Mouse (Mus musculus) adrenal gland, adult (tissue): Measurements from ENCODE around the gene Chmp3.

ENCODE experiments used
- DNase-seq, 2 experiments: peaks; one replicate each; pipeline ENCODE4 v3.0.0; 2022 to 2023; ENCODE audit warnings: low spot score in 1 of 2; ENCODE audit not compliant: inconsistent age in 2 of 2

The Chmp3 gene

DNA sequence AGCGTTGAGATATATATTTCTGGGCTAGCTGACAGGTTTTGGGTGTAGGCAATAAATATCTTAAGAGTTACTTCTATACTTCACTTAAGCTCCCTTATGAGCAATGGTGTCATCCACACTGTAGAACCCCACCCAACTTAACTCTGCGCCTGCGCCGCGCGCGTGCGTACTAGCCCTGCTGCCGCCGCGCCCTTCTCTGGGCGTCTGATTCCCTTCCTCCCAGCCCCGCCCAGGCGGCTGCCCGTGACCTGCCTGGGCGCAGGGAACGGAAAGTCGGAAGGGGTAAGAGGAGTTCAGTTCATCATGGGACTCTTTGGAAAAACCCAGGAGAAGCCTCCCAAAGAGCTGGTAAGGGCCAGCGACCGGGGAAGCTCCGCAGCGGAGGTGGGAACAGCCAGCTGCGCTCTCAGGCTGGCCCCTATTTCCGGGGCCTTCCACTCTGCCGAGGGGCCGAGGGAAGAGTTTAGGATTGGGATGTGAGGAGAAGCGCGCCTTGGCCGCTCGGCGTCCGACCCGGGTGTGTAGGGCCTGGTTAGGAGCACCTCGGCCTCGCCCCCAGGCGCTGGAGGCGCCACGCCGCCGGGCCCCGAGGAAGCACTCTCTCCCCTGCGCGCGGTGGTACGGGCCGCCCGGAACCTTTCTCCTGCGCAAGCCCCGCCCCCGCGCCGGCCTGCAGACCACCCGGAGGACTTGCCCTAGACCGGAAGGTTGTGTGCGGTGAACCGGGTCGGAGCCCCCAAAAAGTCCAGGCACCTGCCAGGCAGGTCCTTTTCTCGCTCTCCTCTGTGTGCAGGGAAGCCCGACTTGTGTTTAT, at the start of gene Chmp3:
TSS of gene Chmp3 (plus strand) at position 112 of the 814 bp plus-strand sequence.
- peak; percentile 97 to 99 for DNase-seq

- DNase-seq: peak; percentile 74 to 92
Measured at GRCm38 (mm10) chr6:71494341-71495020, 49.1 kb upstream of the Chmp3 start.

GRCm38 (mm10) chr6:71500575-71500974, 43.0 kb upstream of the Chmp3 start:
- no peak for DNase-seq

DNA sequence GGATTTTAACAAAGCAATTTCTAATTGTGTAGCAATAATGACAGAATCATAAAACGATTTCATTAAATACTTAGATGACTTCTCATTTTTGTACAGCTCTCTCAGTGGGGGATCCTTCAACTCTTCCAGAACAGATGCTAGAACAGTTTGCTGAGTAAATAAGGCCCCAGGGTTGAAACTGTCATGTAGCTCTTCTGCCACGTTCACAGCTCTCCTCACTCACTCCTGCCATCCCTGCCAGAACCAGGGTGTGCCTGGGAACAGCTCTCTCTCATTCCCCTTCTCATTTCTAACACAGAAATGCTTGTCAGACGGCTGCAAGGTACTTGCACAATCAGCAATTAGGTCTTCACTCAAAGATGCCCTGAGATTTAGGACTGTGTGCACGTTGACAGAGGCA, 40.6 kb upstream of the Chmp3 start:
- no peak for DNase-seq

- DNase-seq: no peak
Measured at GRCm38 (mm10) chr6:71503670-71504069, 39.9 kb upstream of the Chmp3 start.

- DNase-seq: peak; percentile 39 to 52
Measured at GRCm38 (mm10) chr6:71504091-71504490, 39.5 kb upstream of the Chmp3 start.

GRCm38 (mm10) chr6:71505671-71506070, 37.9 kb upstream of the Chmp3 start:
- no peak for DNase-seq

- DNase-seq: no peak
Measured at GRCm38 (mm10) chr6:71519476-71519875, 24.1 kb upstream of the Chmp3 start.

GRCm38 (mm10) chr6:71525556-71525955, 18.0 kb upstream of the Chmp3 start:
- DNase-seq: peak in 1 of 2 experiments; percentile 44

- DNase-seq: no peak
Measured at GRCm38 (mm10) chr6:71527056-71527455, 16.5 kb upstream of the Chmp3 start.

DNA sequence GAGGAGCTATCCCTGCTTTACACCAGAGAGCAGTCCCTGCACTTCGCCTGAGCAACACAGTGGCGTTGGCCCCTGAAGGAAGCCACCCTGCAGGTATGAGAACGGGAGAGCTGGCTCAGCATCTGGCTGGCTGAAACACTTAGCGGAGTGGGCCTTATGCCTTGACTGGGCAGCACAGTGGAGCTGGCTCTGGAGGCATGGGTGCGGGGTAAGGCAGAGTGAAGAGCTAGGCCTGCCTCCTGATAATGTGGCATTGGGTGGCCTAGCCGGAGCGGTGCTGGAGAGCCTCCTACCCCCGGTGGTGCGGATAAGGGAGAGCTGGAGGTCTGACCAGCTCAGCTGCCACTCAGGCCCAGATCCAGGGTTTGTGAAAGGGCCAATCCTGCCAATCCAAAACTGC, 15.8 kb upstream of the Chmp3 start:
- no peak for DNase-seq

- no peak for DNase-seq
Measured at GRCm38 (mm10) chr6:71530176-71530575, 13.4 kb upstream of the Chmp3 start.

DNA sequence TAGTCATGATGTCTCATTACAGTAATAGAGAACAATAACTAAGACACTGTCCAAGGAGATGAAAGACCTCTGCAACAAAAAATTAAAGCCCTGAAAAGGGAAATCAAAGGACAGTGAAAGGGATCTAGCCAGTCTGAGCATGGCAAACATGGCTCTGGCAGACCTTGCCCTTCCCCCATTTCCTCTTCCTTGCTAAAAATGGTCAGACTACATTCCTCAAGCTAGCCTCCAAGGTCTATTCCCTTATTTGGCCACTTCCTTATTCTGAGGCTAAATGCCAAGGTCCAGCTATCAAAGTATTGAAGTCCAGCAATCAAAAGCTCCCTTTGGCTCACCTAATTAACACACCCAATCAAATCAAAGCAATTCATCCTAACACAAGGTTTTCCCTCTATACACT, 6.3 kb upstream of the Chmp3 start:
- DNase-seq: peak; percentile 36 to 77

DNA sequence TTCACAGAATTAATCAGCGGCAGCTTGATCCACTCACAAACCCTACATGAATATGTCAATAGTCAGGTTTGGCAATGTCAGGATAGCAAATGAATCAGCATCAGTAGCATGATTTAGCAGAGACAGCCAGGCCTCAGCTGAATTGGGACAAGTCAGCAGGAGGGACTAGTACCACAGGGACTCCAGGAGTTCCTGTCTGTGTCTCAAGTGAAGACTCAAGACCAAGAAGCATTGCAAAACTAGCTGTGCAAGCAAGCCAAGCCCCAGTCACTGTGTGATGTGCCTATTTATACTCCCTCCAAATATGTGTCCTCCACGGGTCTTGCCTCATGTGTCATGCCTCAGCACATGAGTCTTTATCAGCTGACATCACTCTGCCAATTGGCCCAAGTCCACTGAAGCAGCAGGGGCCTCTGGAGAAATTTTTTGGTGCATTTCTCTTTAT, 11.9 kb downstream of the Chmp3 start:
- peak; percentile 40 to 87 for DNase-seq

DNA sequence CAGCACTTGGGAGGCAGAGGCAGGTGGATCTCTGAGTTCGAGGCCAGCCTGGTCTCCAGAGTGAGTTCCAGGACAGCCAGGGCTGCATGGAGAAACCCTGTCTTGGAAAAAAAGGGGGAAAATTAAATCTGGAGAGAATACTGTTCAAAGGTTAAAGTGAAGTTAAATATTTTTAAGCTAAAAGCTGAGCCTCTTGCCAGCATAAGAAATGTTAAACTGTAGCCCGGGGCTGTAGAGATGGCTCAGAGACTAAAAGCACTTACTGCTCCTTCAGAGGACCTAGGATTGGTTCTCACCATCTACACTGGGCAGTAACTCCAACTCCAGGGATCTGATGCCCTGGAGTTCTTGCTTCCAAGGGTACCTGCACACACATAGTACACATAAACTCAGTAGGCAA, 13.2 kb downstream of the Chmp3 start:
- DNase-seq: no peak

GRCm38 (mm10) chr6:71568616-71569015, 25.0 kb downstream of the Chmp3 start:
- no peak for DNase-seq

GRCm38 (mm10) chr6:71569025-71569424, 25.4 kb downstream of the Chmp3 start:
- peak; percentile 47 to 69 for DNase-seq

DNA sequence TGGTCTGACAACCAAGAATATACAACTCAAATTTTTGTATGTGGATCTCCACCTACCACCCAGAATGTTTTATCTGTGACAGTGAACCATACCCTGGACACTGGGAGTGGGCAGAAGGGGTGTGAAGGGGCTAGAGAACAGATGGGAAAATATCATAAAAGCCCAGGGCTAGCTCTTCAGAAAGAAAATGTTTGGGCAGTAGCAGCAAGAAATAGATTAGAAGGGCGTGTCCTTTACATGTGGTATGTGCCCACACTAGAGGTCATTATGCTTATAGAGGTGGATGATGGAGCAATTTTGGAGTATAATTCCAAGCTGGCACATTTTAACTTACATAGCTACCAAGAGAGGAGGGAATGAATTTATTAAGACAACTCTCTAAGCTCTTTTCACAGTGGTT, 31.8 kb downstream of the Chmp3 start:
- DNase-seq: no peak

GRCm38 (mm10) chr6:71579478-71579877, 35.9 kb downstream of the Chmp3 start:
- DNase-seq: no peak

- DNase-seq: no peak
Measured at GRCm38 (mm10) chr6:71583198-71583597, 39.6 kb downstream of the Chmp3 start.

GRCm38 (mm10) chr6:71589401-71589800, 45.8 kb downstream of the Chmp3 start:
- DNase-seq: no peak

- peak; percentile 52 to 75 for DNase-seq
Measured at GRCm38 (mm10) chr6:71590154-71590553, 46.6 kb downstream of the Chmp3 start.
